Mouse (Mus musculus) hindbrain, postnatal 0 days (tissue): Measurements from ENCODE around the gene Wnk1. TPM values are rescaled to one million over a fixed set of nuclear protein-coding genes. Genes with fewer than 3 reads are reported as not detected.

Experiments used
- ATAC-seq: fragments of 200-750 bp; cut with Nextera tagmentation; 2 replicates; pipeline ENCODE4 v1.8.0; 2017; ENCODE audit warnings: mild to moderate bottlenecking, moderate TSS enrichment, moderate library complexity
- DNase-seq: peaks from one replicate; pipeline ENCODE4 v3.0.0-alpha.2; 2015; ENCODE audit warnings: low spot score
- H3K27ac ChIP-seq: fragments of 300-500 bp; sonication (generic); 2 replicates; pipeline ENCODE4 v1.5.1; 2014; ENCODE audit warnings: mild to moderate bottlenecking
- H3K27me3 ChIP-seq: fragments of 300-500 bp; sonication (generic); 2 replicates; pipeline ENCODE4 v1.6.1; 2014; ENCODE audit warnings: low read length, mixed read lengths; ENCODE audit not compliant: insufficient read depth
- H3K36me3 ChIP-seq: fragments of 300-500 bp; sonication (generic); 2 replicates; pipeline ENCODE4 v1.6.1; 2014; ENCODE audit warnings: low read length, mixed read lengths; ENCODE audit not compliant: insufficient read depth
- H3K4me1 ChIP-seq: fragments of 300-500 bp; sonication (generic); 2 replicates; pipeline ENCODE4 v1.6.1; 2014; ENCODE audit warnings: antibody characterized with exemption, low read length, mixed read lengths; ENCODE audit not compliant: insufficient read depth
- H3K4me2 ChIP-seq: fragments of 300-500 bp; sonication (generic); 2 replicates; pipeline ENCODE4 v1.6.1; 2014; ENCODE audit warnings: low read depth, mild to moderate bottlenecking, low read length, moderate library complexity, mixed read lengths
- H3K4me3 ChIP-seq: fragments of 300-500 bp; sonication (generic); 2 replicates; pipeline ENCODE4 v1.5.1; 2014; ENCODE audit warnings: low read length
- H3K9ac ChIP-seq: fragments of 300-500 bp; sonication (generic); replicated peaks from 2 replicates; pipeline ENCODE4 v1.6.1; 2014; ENCODE audit warnings: mild to moderate bottlenecking, low read length, moderate library complexity, mixed read lengths
- H3K9me3 ChIP-seq: fragments of 300-500 bp; sonication (generic); 2 replicates; pipeline ENCODE4 v1.6.1; 2016; ENCODE audit warnings: low read length, mixed read lengths
- CTCF ChIP-seq: IDR thresholded peaks from 2 replicates; pipeline ENCODE4 v1.5.1; 2016; ENCODE audit warnings: antibody characterized with exemption, control low read depth, low read depth
- WGBS: fragments of 180-500 bp; shearing (Covaris S2); extraction: QIAGEN DNeasy Blood & Tissue Kit; methylation state at CpG from one replicate; pipeline ENCODE4 v1.1.7; 2014; 5-methylcytosine and 5-hydroxymethylcytosine counted together
- polyA plus RNA-seq: library from polyadenylated mRNA; unstranded; fragments of >200 nt; fragmentation: Nextera tagmentation; extraction: Ambion mirVana; gene quantifications from 2 replicates; pipeline ENCODE4 v1.2.1, GENCODE M21; 2015
- total RNA-seq: library from RNA; depleted of rRNA; stranded (reverse); fragments of >200 nt; gene quantifications from 2 replicates; pipeline ENCODE4 v1.2.3, GENCODE M21; 2014

Wnk1 gene
- total and polyA plus RNA-seq, 2 experiments from 2014 or later, result 42.8 to 133 TPM

DNA sequence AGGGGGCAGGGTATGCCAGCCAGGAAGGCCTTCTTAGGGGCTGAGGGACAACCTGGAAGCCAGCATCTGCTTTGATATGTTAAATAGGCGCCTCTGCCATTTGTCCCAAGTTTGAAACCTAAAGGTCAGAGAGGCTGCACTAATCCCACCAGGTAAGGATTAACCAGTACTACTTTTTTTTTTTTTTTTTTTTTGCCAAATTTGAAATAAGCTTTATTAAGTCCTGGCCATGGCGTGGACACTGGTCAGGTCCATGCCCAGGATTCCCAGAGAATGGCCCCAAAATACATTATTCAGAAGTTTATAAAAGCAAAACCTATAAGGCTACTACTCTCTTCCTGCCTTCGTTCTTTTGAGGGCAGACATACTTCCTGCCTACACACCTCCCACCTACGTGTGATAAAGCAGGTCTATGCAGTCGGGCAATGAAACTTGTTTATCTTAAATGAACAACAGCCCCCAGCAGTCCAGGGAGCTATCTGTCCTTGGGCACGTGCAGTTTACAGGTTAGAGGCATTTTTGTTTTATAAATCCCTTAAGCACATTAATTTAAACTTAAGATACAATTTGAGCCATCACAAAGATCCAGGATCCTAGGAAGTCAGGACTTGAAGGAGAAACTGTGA lies 27.2 kb upstream of the Wnk1 start:
- ATAC-seq (no peak), DNase-seq (no peak)
- Histone ChIP-seq H3K36me3 (no peaks in the 10 kb centered on the region), H3K4me2 (no peak overlapping the region), H3K9ac (no peak overlapping the region), H3K4me1 (no peaks in the 10 kb centered on the region), H3K4me3 (no peak overlapping the region), H3K27me3 (no peaks in the 10 kb centered on the region), H3K9me3 (no peaks in the 10 kb centered on the region), H3K27ac (no peak overlapping the region)
- no peak for TF ChIP-seq CTCF
- WGBS, result 80% methylated on average over 6 of the region's 6 CpGs

DNA sequence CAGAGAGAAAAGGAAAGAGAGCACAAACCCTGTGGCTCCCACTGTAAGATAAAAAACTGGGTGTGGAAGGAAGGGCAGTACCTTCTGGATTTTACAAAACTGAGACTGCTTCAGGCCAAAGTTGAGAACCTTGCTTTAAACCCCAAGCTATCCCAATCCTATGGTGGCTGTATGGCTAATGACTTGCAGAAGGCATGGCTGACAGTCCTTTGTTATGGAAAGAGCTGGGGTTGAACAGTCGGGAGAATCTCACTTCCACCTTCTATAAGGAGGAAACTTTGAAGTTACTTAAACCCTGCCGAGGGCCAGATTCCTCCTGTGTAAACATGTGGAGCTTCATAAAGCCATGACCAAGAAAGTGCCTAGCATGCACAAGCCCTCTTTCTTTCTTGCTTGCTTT lies 26.2 kb upstream of the Wnk1 start:
- Histone ChIP-seq H3K27me3 (no peaks in the 10 kb centered on the region), H3K4me3 (no peak overlapping the region)

DNA sequence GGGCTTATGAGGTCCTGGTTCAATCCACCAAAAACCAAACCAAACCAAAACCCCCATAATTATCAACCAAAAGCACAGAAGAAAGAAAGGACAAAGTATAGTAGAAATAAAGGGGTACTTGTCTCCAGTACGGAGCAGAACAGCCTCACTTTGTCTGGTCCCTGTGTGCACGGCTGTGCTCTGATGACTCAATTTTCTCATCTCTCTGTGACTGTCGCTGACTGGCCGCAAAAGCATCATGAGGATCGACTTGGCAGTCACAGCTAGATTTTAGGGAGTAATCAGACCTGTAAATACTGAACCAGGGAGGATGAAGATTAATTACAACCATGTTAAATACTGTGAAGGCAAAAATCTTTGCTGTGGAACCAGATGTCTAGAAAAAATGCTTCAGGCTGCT lies 24.5 kb upstream of the Wnk1 start:
- no peak overlapping the region for H3K4me2 ChIP-seq
- DNase-seq (no peak), ATAC-seq (no peak)
- no peak overlapping the region for H3K27ac ChIP-seq
- WGBS, result 69% methylated on average over 5 of the region's 5 CpGs
- no peak for TF ChIP-seq CTCF
- no peaks in the 10 kb centered on the region for H3K36me3 ChIP-seq
- H3K4me3 ChIP-seq, result no peak overlapping the region
- H3K27me3 ChIP-seq, result no peaks in the 10 kb centered on the region
- no peaks in the 10 kb centered on the region for H3K9me3 ChIP-seq
- H3K9ac ChIP-seq, result no peak overlapping the region
- H3K4me1 ChIP-seq, result no peaks in the 10 kb centered on the region

More for the DNA sequence above, 26.2 kb upstream of the Wnk1 start:
- ATAC-seq (no peak), DNase-seq (no peak)
- Histone ChIP-seq H3K9ac (no peak overlapping the region), H3K4me2 (no peak overlapping the region), H3K9me3 (no peaks in the 10 kb centered on the region), H3K27ac (no peak overlapping the region), H3K36me3 (no peaks in the 10 kb centered on the region), H3K4me1 (no peaks in the 10 kb centered on the region)
- WGBS, result 37% methylated on average over 2 of the region's 2 CpGs
- no peak for TF ChIP-seq CTCF

DNA sequence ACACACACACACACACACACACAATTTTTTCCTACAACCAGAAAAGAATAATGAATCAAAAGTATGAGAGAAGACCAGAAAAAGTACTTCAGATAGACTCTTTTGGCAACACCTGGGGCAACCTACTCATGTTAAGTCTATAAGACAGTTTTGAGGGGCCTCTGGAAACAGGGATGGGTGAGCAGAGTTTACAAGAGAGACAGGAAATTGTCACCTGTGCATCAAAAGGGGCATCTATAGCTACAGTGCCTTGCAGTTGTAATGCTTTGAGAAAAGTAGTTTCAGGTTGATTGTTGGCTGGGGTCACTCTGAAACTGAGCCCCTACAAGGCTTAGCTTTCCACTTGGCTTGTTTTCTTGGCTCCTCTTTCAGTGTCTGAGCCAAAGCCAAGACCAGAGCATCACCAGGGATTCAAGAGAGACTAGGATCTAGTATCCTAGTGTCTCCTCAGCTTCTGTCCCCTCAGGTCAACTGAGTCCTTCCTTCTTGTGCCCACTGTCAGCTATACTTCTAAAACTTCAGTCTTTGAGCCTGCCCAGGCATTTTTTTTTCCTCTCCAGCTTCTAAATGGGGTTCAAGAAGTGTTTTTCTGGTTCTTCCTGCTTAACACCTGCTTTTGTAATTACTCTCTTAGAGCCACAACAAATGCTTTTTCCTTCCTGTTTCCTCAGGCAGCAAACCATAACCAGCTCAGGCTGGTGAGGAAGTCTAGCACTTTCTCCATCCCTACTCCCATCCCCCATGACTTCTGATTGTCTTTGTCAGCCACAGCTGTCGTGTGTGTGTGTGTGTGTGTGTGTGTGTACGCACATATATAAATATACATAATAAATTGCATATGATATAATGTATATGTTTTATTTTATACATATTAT lies 17.4 kb upstream of the Wnk1 start:
- no peaks in the 10 kb centered on the region for H3K4me1 ChIP-seq
- no peaks in the 10 kb centered on the region for H3K9me3 ChIP-seq
- WGBS, result 69% methylated on average over 2 of the region's 2 CpGs
- no peak for ATAC-seq
- no peak for TF ChIP-seq CTCF
- no peak overlapping the region for H3K4me3 ChIP-seq
- H3K27ac ChIP-seq, result no peak overlapping the region
- no peaks in the 10 kb centered on the region for H3K36me3 ChIP-seq
- H3K9ac ChIP-seq, result no peak overlapping the region
- peak; percentile 24 for DNase-seq
- H3K4me2 ChIP-seq, result no peak overlapping the region
- H3K27me3 ChIP-seq, result no peaks in the 10 kb centered on the region

DNA sequence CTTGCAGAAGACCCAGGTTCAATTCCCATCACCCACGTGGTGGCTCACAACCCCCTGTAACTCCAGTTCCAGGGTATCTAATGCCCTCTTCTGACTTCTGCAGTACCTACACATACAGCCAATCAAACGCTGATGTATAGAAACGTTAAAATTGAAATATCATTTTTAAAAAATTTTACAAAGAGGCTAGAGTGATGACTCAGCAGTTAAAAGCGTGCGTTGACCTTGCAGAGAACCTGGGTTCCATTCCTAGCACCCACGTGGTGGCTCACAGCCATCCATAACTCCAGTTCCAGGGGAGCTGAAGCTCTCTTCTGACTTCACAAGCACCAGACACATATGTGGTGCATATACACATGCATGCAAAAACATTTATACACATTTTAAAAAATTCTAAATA lies 15.9 kb upstream of the Wnk1 start:
- no peaks in the 10 kb centered on the region for H3K9me3 ChIP-seq
- H3K4me1 ChIP-seq, result no peaks in the 10 kb centered on the region
- no peak overlapping the region for H3K27ac ChIP-seq
- H3K4me3 ChIP-seq, result no peak overlapping the region
- no peak for TF ChIP-seq CTCF
- 88% methylated on average over 6 of the region's 6 CpGs for WGBS
- H3K4me2 ChIP-seq, result no peak overlapping the region
- ATAC-seq, result no peak
- no peaks in the 10 kb centered on the region for H3K36me3 ChIP-seq
- no peaks in the 10 kb centered on the region for H3K27me3 ChIP-seq
- H3K9ac ChIP-seq, result no peak overlapping the region
- DNase-seq, result no peak

DNA sequence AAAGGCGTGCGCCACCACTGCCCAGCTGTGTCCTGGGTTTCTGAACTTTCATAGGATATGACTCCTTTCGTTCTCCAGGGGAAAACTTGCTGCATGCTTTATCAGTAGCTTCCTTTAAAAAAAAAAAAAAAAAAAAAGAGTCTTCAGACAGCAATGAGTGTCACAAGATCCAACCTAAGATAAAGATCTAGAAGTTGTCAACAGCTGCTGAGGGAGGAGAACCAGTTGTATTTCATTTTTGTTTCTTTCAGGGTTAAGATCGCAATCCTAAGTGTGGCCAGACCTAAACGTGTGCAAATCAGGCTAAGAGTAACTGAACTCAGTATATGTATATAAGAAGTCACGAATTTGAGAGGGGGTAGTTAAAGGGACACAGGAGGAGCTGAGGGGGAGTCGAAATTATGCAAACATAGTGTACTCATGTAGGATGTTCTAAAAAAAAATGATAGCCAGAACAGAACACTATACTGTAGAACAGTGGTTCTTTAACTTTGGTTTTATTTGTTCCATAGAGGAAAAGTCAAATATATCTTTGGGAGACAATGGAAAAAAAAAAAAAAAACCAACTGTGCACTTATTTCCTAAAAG lies 9.3 kb upstream of the Wnk1 start:
- no peaks in the 10 kb centered on the region for H3K27me3 ChIP-seq
- no peaks in the 10 kb centered on the region for H3K4me1 ChIP-seq
- 84% methylated on average over 7 of the region's 7 CpGs for WGBS
- H3K9ac ChIP-seq, result no peak overlapping the region
- H3K4me3 ChIP-seq, result no peak overlapping the region
- H3K36me3 ChIP-seq, result no peaks in the 10 kb centered on the region
- H3K27ac ChIP-seq, result no peak overlapping the region
- no peak overlapping the region for H3K4me2 ChIP-seq
- no peak for ATAC-seq
- no peak for DNase-seq
- H3K9me3 ChIP-seq, result no peaks in the 10 kb centered on the region
- no peak for TF ChIP-seq CTCF

DNA sequence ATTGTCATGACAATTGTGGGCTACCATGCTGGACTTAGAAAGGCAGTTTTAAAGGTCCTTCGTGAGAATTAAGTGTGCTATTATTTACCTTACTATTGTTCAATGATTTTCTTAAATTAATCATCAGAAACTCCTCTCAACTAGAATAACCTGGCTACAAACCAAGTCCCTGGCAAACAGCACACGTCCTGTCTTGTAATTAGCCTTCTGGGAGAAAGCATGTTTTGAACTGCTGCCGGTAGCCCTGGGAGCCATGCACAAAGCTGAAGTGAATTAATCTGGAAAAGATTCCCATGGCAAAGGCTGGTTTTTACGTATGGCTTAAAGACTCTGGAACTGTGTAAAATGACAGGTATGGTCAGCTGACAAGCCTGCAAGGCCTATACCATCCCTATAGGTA lies 6.9 kb upstream of the Wnk1 start:
- no peak for TF ChIP-seq CTCF
- 38% methylated on average over 4 of the region's 4 CpGs for WGBS
- H3K4me2 ChIP-seq, result no peak overlapping the region
- H3K36me3 ChIP-seq, result no peaks in the 10 kb centered on the region
- no peaks in the 10 kb centered on the region for H3K9me3 ChIP-seq
- H3K27ac ChIP-seq, result no peak overlapping the region
- no peak for DNase-seq
- no peaks in the 10 kb centered on the region for H3K4me1 ChIP-seq
- no peak overlapping the region for H3K9ac ChIP-seq
- no peak for ATAC-seq
- H3K27me3 ChIP-seq, result no peaks in the 10 kb centered on the region
- no peak overlapping the region for H3K4me3 ChIP-seq
